Mouse (Mus musculus): ENCODE data around the gene Trim71.

GRCm38 (mm10) chr9:114610266-114610665, 46.1 kb upstream of the Trim71 start:
- TF ChIP-seq CTCF (IDR thresholded peaks at IDR 0.05; ENCODE audit: control insufficient read depth, insufficient read depth, insufficient read length) (no peak), MAX (IDR thresholded peaks at IDR 0.05) (no peak), USF1 (IDR thresholded peaks at IDR 0.05; ENCODE audit: low read depth) (no peak), MYOG (IDR thresholded peaks at IDR 0.05; ENCODE audit: control insufficient read depth, extremely low read depth, insufficient read length) (no peak)
